Mouse (Mus musculus) cerebellum, postnatal 4 days (tissue): ENCODE measurements around the gene Qrfp.

Source experiments
- DNase-seq, 2 experiments: peaks; one replicate each; pipeline ENCODE4 v3.0.0; 2022; ENCODE audit warnings: low spot score in 2 of 2, mixed read lengths in 1 of 2

Gene Qrfp

DNA sequence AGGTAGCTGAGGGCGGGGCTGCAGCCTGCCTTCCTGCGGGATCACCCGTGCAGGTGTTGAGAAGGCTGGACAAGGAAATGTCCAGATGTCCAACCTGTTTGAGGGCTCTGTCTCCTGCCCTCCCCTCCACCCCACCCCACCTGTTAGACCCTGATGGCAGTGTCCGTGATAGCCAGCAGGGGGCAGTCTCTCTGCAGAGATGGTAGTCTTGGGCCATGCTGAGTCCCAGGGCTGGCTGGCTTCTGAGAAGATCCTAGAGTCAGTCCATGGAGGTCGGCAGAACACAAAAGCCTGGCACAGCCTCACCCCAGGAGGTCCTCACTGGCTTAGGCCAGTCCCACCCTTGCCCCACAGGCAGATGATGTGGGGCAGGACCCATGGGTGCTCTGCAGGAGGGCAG is 5.0 kb upstream of the Qrfp start:
- peak; percentile 54 to 68 for DNase-seq

DNA sequence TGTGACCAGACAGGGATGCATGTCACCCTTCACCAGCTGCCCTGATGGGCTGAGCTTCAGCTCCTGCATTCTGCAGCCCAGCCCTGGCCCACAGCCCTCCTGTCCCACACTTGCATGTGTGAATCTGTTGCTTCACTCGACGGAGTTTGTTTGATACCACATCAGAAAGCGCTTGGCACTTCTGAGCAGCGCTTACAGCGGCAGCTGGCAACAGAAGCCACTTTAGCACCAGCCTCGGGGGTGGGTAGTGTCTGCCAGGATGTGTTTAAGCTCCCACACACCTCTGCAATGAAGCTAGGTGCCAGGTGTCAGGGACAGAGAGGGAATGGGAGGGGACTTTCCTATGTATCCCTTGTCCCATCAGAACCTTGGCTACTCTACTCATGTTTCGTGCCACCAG is 4.3 kb upstream of the Qrfp start:
- no peak for DNase-seq

DNA sequence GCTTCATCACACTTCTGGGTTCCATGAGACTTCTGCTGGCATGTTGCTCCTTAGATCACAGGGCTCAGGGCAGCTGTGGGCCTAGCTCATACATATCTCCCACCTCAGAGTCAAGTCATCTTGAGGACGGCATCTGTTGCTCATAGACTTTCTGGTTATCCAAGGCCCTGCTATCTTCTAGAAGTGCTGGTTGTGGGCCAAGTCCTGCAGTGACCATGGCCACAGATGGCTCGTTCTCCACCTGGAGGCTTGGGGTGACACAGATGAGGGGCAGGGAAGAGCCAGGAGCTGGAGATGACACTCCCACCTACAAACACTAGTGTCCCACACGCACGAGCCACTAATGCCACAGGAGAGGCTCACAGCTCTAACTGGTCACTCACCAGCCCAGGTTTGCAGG is 3.3 kb upstream of the Qrfp start:
- no peak for DNase-seq

DNA sequence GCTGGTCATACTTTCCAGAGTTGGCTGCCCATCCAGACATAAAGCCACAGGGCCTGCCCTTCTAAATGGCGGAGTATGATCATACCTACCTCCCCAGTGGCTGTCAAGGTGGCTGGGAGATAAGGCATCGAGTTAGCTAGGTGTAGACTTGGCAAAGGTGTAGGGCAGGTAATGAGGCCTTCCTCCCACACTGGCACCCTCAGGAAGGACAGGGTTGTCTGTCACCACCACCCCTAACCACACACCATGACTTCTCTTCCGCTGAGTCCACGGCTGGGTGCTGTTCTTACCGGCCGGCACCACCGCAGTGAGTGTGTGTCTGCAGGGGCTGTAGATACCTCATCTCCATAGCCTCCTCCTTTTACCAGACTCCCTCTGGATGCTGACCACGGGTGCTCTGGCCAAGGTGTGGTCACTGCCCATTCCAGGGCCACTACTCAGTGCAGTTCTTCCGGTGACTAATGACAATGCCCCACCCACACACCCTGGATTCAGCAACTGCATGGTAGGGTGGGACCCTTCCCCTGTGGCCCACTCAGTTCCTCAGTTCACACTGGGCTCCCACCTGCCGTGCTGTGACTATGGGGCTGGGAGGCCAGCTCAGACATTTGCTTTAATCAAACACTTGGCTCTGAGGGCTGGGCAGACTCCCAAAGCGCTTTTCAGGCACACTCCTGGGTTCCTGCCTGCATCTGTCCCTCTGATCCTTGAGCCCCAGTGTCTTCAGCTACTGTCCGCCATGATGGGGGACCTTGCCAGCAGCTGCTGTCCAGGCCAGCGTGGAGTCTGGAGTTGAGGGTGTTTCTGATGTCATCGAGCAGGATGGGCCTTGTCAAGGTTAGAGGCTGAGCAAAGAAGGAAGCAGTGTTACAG is 942 bp upstream of the Qrfp start:
- DNase-seq: no peak

DNA sequence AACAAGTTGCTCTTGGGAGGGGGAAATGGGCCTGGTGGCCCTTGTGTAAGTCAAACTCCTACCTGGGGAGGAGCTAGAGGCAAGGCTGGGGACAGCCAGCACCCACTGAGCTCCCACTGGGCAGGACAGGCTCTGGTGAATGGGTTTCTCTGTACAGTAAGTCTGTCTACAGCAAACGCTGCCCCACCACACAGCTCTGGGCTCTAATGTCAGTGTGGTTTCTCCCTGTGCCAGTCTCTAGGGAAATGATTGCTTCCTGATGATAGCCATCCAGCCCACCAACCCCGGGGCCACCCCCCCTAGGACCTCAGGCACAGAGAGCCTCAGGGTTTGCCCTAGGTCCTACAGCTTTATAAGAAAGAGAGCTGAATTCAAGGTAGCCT is 1.0 kb downstream of the Qrfp start:
- no peak for DNase-seq

DNA sequence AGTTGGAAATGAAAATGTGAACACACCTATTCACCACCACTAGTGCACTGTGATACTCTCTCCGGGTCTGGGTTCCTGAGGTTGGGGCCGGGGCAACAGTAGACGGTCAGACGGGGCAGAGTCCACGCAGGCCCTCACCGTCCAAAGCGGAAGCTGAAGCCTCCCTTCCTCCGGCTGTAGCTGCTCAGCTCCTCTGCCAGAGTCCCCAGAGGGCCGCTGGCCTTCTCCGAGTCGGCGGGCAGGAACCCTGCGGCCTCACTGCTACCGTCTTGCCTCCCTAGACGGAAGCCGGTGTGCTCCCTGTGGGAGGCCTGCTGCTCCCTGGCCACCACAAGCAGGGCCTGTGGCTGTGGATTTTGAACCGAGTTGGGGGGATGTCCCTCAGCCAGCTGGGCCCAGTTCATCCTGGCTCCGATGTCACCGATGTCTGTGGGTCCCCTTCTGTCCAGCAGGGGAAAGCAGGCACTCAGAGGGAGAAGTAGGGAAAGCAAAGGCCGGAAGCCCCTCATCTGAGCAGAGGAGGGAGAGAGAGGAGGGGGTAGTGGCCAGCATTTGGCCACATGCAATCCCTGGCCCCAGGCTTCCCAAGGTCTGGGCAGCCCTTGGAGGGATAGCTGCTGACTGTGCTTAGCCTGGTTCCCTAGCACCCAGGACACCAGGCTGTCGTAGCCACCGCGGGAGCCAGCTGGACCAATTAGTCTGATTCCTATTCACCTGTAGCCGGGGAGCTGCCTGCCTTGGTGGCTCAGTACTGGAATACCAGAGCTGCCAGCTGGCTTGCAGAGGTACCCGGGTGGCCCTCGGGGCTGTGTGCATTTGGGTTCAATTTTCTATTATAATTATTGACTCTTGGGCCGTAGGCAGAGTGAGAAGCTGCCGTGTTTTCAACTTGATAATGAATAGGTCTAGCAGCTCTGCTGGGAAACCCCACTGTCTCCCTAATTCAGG is 1.7 kb downstream of the Qrfp start:
- no peak for DNase-seq

DNA sequence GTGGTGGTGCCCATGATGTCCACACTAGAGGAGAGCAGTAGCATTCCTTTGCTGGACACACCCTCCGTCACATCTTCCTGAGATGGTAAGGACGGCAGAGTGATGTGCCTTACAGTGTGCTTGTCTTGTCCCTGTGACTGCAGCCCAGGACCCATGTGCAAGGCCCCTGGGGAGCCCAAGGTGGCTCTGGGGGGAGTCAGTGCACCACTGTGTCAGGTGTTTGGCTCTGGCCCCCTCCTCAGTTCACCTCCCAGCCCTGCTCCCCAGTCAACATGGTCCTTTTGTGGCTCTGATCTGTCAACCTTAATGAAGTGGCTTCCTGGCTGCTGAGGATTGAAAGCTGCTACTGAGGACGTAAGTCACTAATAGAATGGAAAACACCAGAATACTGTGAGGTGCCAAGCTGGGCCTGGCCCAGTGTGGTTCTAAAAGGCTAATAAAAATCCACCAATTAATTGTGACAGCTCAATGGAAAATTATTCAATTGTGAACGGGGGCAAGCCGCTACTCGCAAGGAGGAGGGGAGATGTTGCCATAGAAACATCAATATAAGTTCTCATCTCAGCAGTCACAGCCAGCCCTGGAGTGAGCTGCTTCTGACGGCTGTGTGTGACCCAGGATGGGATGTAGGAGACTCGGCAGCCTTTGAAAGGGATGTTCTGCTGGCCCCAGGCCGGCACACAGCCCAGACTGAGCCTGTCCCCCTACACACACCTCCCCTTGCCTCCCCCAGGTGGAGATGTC is 3.6 kb downstream of the Qrfp start:
- no peak for DNase-seq

DNA sequence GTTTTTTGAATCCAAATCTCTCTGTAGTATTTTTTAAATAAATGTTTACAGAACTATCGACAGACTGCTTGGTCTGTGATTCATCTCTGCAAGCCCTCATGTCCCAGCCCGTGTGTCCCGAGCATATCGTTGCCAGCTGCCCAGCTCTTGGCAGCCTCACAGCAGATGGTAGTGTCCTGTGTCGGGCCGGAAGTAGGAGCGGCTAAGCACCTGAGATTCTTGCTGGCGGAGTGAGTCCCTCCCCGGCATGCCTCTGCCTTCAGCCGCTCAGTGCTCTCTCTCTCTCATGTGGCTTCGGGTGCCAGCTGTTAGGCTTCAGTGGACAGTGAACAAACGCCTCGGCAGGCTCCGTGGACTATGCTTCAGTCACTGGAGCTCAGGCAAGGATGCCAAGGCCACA is 6.9 kb downstream of the Qrfp start:
- no peak for DNase-seq

DNA sequence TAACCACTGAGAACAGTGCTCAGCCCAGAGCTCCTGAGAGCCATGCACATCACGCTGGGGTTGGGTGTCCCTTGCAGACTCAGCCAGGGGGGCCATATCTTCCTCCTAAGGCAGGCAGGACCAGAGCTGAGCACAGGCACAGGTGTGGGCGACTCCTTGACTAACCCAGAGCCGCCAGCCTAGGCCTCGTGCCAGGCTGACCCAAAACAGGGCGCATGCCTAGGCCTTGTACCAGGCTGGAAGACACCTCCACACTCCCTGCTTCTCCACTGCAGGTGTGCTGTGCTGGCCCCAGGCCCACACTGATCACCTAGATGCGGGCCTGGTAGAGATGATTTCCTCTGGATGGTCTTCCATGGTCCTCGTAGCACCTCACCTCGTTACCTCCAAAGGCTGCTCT is 7.6 kb downstream of the Qrfp start:
- DNase-seq: no peak

DNA sequence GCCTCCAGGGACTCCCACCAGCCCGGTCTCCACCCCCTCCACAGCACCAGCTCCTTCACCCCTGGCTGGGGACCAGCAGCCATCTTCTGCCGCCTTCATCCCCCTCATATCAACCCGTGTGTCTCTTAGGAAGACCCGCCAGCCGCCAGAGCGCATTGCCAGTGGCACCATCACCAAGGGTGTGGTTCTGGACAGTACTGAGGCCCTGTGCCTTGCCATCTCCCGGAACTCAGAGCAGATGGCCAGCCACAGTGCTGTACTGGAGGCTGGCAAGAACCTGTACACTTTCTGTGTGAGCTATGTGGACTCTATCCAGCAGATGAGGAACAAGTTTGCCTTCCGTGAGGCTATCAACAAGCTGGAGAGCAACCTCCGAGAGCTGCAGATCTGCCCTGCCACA is 9.0 kb downstream of the Qrfp start:
- DNase-seq: no peak

DNA sequence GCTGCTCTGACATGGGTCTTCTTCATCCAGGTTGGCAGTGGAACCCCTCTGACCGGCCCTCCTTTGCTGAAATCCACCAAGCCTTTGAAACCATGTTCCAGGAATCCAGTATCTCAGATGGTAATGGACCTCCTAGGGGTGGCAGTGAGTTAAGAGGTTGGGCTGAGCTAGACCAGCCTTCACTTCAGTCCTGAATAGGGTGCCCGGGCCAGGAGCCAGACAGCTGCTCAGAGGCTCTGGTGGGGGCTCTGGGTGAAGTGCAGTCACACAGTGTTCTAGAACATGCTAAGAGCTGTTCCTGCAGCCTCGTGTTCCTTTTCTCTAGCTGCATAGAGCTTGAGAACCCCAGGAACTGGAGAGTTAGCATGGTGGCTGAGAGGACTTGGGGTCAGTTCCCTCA is 13.4 kb downstream of the Qrfp start:
- DNase-seq: no peak

DNA sequence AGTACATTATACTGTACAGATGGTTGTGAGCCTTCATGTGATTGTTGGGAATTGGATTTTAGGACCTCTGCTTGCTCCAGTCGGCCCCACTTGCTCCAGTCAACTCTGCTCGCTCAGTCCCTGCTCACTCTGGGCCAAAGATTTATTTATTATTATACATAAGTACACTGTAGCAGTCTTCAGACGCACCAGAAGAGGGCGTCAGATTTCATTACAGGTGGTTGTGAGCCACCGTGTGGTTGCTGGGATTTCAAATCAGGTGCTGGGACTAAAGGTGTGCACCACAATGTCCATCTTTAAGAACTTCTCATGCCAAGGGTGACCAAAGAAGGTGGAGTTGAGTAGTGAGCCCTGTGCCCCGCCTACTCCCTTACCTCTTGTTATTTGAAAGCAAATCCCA is 17.8 kb downstream of the Qrfp start:
- DNase-seq: no peak

DNA sequence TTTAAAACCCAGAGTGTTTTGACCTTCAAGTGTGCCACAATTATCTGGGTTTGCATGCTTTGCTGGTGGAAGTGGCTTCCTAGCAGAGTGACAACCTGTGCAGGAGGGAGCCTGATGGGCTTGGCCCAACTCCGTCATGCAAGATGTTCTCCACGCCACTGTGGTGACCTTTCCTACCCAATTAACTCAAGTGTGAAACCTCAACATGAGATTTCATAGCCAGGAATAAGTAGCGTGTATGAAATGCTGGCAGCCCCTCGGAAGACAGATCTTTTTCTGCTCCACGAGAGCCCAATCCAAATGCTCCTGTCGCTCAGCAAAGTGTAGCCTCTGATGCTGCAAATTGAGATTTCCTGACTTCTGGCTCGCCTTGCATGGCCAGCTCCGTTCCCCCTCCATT is 19.1 kb downstream of the Qrfp start:
- DNase-seq: no peak

DNA sequence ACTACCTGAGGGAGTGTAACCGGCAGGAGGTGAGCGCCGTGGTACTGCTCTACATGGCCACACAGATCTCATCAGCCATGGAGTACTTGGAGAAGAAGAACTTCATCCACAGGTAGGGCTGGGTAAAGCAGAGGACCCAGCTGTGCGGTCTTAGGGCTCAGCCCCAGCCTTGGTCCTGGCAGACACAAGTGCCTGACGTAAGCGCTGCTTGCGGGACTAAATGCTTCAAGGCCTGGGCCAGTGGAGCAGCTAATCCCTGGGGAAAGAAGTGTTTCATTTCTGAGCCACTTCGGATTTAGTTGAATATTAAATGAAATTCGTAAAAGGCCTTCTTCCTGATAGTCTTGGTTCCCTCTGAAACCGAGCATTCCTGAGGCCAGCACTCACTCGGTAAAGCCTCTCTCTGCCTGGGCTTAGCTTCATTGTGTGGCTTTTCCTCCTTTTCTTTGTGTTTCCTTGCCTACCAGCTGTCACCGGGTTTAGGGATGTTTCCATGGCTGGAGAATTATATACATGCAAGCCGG is 19.6 kb downstream of the Qrfp start:
- DNase-seq: no peak

DNA sequence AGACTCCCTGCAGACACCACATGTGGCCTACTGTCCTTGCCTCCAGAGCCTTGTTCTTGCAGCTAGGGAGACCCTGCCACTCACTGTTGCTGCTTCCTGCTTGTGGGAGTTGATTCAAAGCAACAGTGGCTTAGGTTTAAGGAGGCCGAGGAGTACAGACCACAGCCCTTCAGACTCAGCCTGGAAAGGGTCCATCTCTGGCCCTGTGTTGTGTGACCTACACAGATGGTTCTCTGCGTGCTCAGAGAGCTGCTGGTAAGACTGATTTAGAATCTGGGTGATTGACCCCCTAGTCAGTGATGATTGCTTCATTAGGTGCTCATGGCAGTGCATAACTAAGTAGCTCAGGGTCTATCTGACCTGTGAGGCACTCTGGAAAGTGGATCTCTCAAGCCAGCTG is 21.2 kb downstream of the Qrfp start:
- DNase-seq: no peak

DNA sequence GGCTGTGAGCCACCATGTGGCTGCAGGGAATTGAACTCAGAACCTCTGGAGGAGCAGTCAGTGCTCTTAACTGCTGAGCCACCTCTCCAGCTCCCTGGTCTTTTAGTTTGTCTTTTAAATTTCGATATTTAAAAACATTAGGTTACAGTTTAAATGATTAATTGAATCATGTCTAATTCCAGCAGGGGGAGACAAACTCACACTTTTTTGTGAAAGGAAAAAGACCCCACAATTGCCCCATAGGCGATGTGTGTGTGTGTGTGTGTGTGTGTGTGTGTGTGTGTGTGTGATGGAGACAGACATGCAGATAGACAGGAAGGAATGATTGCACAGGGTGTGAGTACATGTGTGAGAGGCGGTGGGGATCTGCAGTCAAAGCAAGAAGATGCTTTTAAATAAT is 22.2 kb downstream of the Qrfp start:
- DNase-seq: no peak

DNA sequence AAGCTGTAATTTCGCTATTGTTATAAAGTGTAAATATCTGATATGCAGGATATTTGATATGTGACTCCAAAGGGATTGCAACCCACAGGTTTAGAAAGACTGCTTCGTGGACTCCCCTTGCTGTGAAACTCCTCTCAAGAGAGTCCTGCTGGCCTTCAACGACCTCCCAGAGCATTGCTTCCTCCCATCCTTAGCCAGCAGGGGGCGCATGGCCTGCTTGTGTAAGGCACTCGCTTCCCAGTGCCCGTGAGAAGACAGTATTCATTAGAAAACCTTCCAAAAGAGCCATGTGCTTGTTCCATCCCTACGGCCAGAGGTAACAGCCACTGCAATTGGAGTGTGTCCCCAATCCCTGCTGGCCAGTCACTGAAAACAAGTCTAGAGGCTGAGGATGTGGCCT is 23.4 kb downstream of the Qrfp start:
- peak; percentile 76 to 86 for DNase-seq

DNA sequence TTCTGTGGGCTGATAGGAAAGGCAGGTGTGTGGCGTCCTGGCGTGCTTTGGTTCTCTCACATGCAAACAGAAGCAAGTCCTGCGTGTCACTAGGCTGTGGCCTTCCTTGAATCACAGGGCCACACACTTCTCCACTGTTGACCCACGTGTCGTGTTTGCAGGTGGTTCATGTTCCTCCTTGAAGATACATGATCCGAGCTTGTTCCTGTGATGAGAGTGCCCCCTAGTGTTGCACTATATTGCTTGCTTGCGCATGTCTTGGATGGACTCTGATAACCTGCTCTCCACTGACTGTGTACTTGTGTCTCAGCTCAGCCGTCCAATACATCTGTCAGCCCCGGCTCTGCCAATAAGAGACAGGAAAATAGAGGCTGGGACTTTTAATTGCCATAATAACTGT is 25.3 kb downstream of the Qrfp start:
- DNase-seq: peak; percentile 43 to 77

DNA sequence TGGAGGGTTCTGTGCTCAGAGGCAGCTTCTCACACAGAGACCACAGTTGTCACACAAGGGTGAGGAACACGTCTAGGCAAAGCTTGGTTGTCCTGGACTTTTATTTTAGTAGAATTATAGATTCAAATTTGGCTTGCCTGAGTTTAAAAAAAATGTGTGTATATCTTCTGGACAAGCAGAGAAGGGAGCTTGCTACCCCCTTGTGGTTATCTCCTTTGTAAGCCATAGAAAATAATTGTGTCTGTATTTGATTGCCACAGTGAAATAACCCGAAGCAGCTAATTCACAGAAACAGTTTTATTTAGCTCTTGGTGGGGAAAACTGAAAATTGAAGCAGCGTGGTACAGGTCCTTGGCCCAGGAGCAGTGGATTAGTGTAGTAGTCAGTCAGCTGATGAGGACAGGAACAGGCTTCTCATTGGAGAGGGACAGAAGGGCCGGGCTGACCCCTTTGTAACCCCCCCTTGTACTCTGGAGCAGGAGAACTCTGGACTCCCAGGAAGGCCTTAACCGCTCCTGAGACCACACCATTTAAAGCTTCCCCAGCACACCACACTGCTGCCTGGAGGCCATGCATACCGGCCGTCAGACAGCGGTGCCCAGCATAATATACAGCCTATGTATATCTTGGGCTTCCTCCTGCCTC is 27.3 kb downstream of the Qrfp start:
- DNase-seq: no peak

DNA sequence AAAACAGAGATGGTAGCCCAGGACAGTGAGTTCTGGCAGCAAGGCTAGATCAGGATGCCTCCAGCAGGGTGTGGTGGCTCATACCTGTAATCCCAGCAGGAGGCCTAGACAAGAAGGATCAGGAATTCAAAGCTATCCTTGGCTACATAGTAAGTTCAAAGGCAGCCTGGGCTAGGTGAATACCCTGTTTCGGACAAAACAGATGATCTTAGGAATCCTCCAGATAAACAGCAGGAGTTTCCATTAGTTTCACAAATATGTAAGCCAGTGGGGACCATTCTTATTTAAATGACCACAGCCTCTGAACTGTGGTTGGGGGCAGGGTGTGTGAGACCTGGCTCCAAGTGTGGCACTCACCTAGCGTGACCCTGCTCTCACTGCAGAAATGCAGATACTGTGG is 31.1 kb downstream of the Qrfp start:
- DNase-seq: no peak

DNA sequence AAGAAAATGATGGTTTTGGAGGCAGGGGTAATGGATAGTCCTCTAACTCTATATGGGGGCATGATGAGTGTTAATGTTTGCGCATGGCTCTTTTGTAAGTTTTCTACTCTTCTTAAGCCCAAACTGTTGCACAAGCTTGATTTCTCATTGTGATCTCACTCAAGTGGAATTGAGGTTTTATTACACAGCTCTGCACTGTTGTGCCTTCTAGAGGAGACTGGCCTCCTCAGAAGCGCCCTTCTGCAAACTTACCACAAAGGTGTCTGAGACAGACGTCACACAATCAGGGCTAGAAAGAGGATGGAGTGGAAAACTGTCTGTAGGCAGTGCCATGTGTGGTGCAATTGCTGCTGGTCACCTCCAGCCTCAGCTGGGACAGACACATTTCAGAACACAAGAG is 33.9 kb downstream of the Qrfp start:
- no peak for DNase-seq
